Mouse (Mus musculus): ENCODE data around the gene Sart3.

Gene Sart3

GRCm38 (mm10) chr5:113724446-113724845 is 47.9 kb downstream of the Sart3 start, which contains the start of gene 1700069L16Rik:
1700069L16Rik (minus strand) TSS chr5:113724772.
- DNase-seq = peak; percentile 82

- no peak for DNase-seq
These were observed 48.6 kb downstream of the Sart3 start for GRCm38 (mm10) chr5:113723567-113724237.

- DNase-seq = no peak
These were observed 49.9 kb downstream of the Sart3 start for GRCm38 (mm10) chr5:113722224-113723013.

GRCm38 (mm10) chr5:113719221-113719661 is 53.1 kb downstream of the Sart3 start:
- DNase-seq = no peak

- no peak for DNase-seq
These were observed 55.5 kb downstream of the Sart3 start for GRCm38 (mm10) chr5:113716581-113717388.

GRCm38 (mm10) chr5:113712861-113713260 is 59.4 kb downstream of the Sart3 start:
- DNase-seq = no peak

- no peak for DNase-seq
These were observed 68.3 kb downstream of the Sart3 start for GRCm38 (mm10) chr5:113703803-113704585.

GRCm38 (mm10) chr5:113700388-113701023 is 71.8 kb downstream of the Sart3 start:
- DNase-seq = no peak

GRCm38 (mm10) chr5:113694415-113694814 is 77.9 kb downstream of the Sart3 start:
- no peak for DNase-seq

- DNase-seq = no peak
These were observed 78.3 kb downstream of the Sart3 start for GRCm38 (mm10) chr5:113694000-113694399.

GRCm38 (mm10) chr5:113693196-113693755 is 79.0 kb downstream of the Sart3 start:
- no peak for DNase-seq

Data from kidney, adult 18-20 months (tissue).